ENCODE assay signal across 14 mouse cellular contexts in genomic region chr13:45204856-45205255, GRCm38 (mm10).
DNase-seq lines count a peak whose midpoint lies in the region; ATAC-seq and TF ChIP-seq lines count a peak whose summit lies in the region.
"Had no signal": no experiment of that assay in that cellular context is flagged by ENCODE, and none has a peak within 500 bp of the region (broad histone marks: within the 10 kb centered on the region; RNA-seq: fewer than 3 reads in every experiment).

No protein-coding gene starts in this region.

- H3K4me2 ChIP-seq in hindbrain, postnatal 0 days (ENCODE audit: low read depth, low read length): no peak overlapping the region
- no peak overlapping the region for H3K4me2 ChIP-seq in hindbrain, embryonic 12.5 days (replicated peaks)
- no peak overlapping the region for H3K4me2 ChIP-seq in midbrain, embryonic 14.5 days (ENCODE audit: low read length)
- no peak overlapping the region for H3K4me2 ChIP-seq in midbrain, postnatal 0 days (ENCODE audit: low read depth, low read length, poor library complexity, severe bottlenecking)
- H3K4me2 ChIP-seq: forebrain, embryonic 13.5 days; hindbrain, embryonic 15.5 days; liver, embryonic 12.5 days had no signal

- ATAC-seq in hindbrain, postnatal 0 days: no peak
- no peak for ATAC-seq in hindbrain, embryonic 12.5 days (ENCODE audit: low FRiP score)
- ATAC-seq in midbrain, embryonic 14.5 days (ENCODE audit: low FRiP score, low TSS enrichment): no peak
- no peak for ATAC-seq in midbrain, postnatal 0 days (ENCODE audit: low FRiP score)
- ATAC-seq: forebrain, embryonic 13.5 days; liver, embryonic 12.5 days had no signal

- TF ChIP-seq CTCF in hindbrain, postnatal 0 days (IDR thresholded peaks at IDR 0.05; ENCODE audit: low read depth): no peak
- TF ChIP-seq CTCF in midbrain, postnatal 0 days (IDR thresholded peaks at IDR 0.05): no peak

- no peaks in the 10 kb centered on the region for H3K36me3 ChIP-seq in hindbrain, postnatal 0 days (ENCODE audit: insufficient read depth, low read length)
- H3K36me3 ChIP-seq in hindbrain, embryonic 12.5 days: no peaks in the 10 kb centered on the region
- no peaks in the 10 kb centered on the region for H3K36me3 ChIP-seq in midbrain, embryonic 14.5 days (ENCODE audit: control insufficient read depth, insufficient read depth, low read length)
- H3K36me3 ChIP-seq in midbrain, postnatal 0 days (ENCODE audit: insufficient read depth, low read length): no peaks in the 10 kb centered on the region
- H3K36me3 ChIP-seq: embryonic facial prominence, embryonic 10.5 days; hindbrain, embryonic 15.5 days; liver, embryonic 12.5 days had no signal

- H3K9ac ChIP-seq in hindbrain, postnatal 0 days (replicated peaks; ENCODE audit: low read length): no peak overlapping the region
- H3K9ac ChIP-seq in hindbrain, embryonic 12.5 days: no peak overlapping the region
- H3K9ac ChIP-seq in midbrain, embryonic 14.5 days (replicated peaks; ENCODE audit: low read length): no peak overlapping the region
- no peak overlapping the region for H3K9ac ChIP-seq in midbrain, postnatal 0 days (replicated peaks; ENCODE audit: low read length, poor library complexity, severe bottlenecking)
- H3K9ac ChIP-seq: forebrain, embryonic 13.5 days; hindbrain, embryonic 15.5 days; liver, embryonic 12.5 days had no signal

- no peaks in the 10 kb centered on the region for H3K4me1 ChIP-seq in hindbrain, postnatal 0 days (ENCODE audit: insufficient read depth, low read length)
- no peaks in the 10 kb centered on the region for H3K4me1 ChIP-seq in hindbrain, embryonic 12.5 days
- H3K4me1 ChIP-seq in midbrain, embryonic 14.5 days (ENCODE audit: control insufficient read depth, insufficient read depth, low read length): no peaks in the 10 kb centered on the region; the same call in 1 of the 2 replicates
- no peaks in the 10 kb centered on the region for H3K4me1 ChIP-seq in midbrain, postnatal 0 days (ENCODE audit: insufficient read depth, low read length)
- H3K4me1 ChIP-seq: embryonic facial prominence, embryonic 10.5 days; forebrain, embryonic 13.5 days; liver, embryonic 12.5 days had no signal

- no peaks in the 10 kb centered on the region for H3K9me3 ChIP-seq in hindbrain, postnatal 0 days (ENCODE audit: low read length)
- peaks cover 5% of the 10 kb centered on the region; the same call in 1 of the 2 replicates for H3K9me3 ChIP-seq in hindbrain, embryonic 12.5 days (replicated peaks)
- H3K9me3 ChIP-seq in midbrain, embryonic 14.5 days (ENCODE audit: control insufficient read depth, low read length): no peaks in the 10 kb centered on the region
- no peaks in the 10 kb centered on the region for H3K9me3 ChIP-seq in midbrain, postnatal 0 days (ENCODE audit: low read length)
- H3K9me3 ChIP-seq: embryonic facial prominence, embryonic 10.5 days; forebrain, embryonic 13.5 days; hindbrain, embryonic 15.5 days; liver, embryonic 12.5 days had no signal

- no peak overlapping the region for H3K4me3 ChIP-seq in hindbrain, postnatal 0 days (ENCODE audit: low read length)
- H3K4me3 ChIP-seq in hindbrain, embryonic 12.5 days: no peak overlapping the region
- no peak overlapping the region for H3K4me3 ChIP-seq in midbrain, embryonic 14.5 days (replicated peaks; ENCODE audit: low read depth, low read length)
- H3K4me3 ChIP-seq in midbrain, postnatal 0 days (ENCODE audit: low read depth, low read length): no peak overlapping the region
- H3K4me3 ChIP-seq: embryonic facial prominence, embryonic 10.5 days; forebrain, embryonic 13.5 days; heart, adult 2 months; hindbrain, embryonic 15.5 days; layer of hippocampus, adult 2 months; liver, embryonic 12.5 days had no signal

- H3K27me3 ChIP-seq in hindbrain, postnatal 0 days (ENCODE audit: insufficient read depth, low read length): no peaks in the 10 kb centered on the region
- H3K27me3 ChIP-seq in hindbrain, embryonic 12.5 days: no peaks in the 10 kb centered on the region
- H3K27me3 ChIP-seq in midbrain, embryonic 14.5 days (ENCODE audit: control insufficient read depth, insufficient read depth, low read length): no peaks in the 10 kb centered on the region
- no peaks in the 10 kb centered on the region for H3K27me3 ChIP-seq in midbrain, postnatal 0 days (ENCODE audit: insufficient read depth, low read length)
- H3K27me3 ChIP-seq: forebrain, embryonic 13.5 days; hindbrain, embryonic 15.5 days had no signal

- no peak overlapping the region for H3K27ac ChIP-seq in hindbrain, postnatal 0 days
- H3K27ac ChIP-seq in hindbrain, embryonic 12.5 days: no peak overlapping the region
- no peak overlapping the region for H3K27ac ChIP-seq in midbrain, embryonic 14.5 days (replicated peaks; ENCODE audit: low read depth, low read length)
- H3K27ac ChIP-seq in midbrain, postnatal 0 days (ENCODE audit: low read depth, low read length): no peak overlapping the region
- H3K27ac ChIP-seq: embryonic facial prominence, embryonic 10.5 days; forebrain, embryonic 13.5 days; heart, adult 2 months; hindbrain, embryonic 15.5 days; layer of hippocampus, adult 2 months; liver, embryonic 12.5 days had no signal

- peak; percentile 26 for DNase-seq in hindbrain, postnatal 0 days (ENCODE audit: low spot score)
- peak; percentile 69 for DNase-seq in midbrain, embryonic 14.5 days
- DNase-seq in midbrain, postnatal 0 days (ENCODE audit: low spot score): no peak
- DNase-seq in induced T-regulatory cell, adult 2 months (ENCODE audit: low read depth): peak; percentile 12
- peak; percentile 9 to 20 for DNase-seq in right cerebral cortex, postnatal 36 days (ENCODE audit: low spot score in 2 of 2)
- no peak for DNase-seq in c-Kit-positive CD71-positive TER-119-positive erythroid progenitor cells, embryonic 14.5 days (ENCODE audit: low spot score)
- DNase-seq in heart, adult 9 months (ENCODE audit: low spot score in 2 of 2): no peak
- DNase-seq: heart, adult 2 months had no signal

- 63% methylated on average over 6 of the region's 6 CpGs for WGBS in hindbrain, postnatal 0 days
- WGBS in hindbrain, embryonic 12.5 days: 76% methylated on average over 6 of the region's 6 CpGs
- 57% methylated on average over 6 of the region's 6 CpGs for WGBS in midbrain, embryonic 14.5 days
- 39% methylated on average over 6 of the region's 6 CpGs for WGBS in midbrain, postnatal 0 days

Comparison
In these comparisons a context has a peak if more than half of its experiments do, and no peak if none do; other contexts are left out.
1. DNase-seq: peak in hindbrain, postnatal 0 days (single experiment), midbrain, embryonic 14.5 days (single experiment), induced T-regulatory cell, adult 2 months (single experiment) and right cerebral cortex, postnatal 36 days (2 of 2); none in midbrain, postnatal 0 days (single experiment), c-Kit-positive CD71-positive TER-119-positive erythroid progenitor cells, embryonic 14.5 days (single experiment) and heart, adult 9 months (0 of 2).